Mouse (Mus musculus): ENCODE measurements at regions not wholly inside any gene's neighbourhood (a gene's known extent, or its start where the extent isn't known, plus 50 kb on each side); places are given as distances from the start of the nearest gene placed in this dataset.

DNA sequence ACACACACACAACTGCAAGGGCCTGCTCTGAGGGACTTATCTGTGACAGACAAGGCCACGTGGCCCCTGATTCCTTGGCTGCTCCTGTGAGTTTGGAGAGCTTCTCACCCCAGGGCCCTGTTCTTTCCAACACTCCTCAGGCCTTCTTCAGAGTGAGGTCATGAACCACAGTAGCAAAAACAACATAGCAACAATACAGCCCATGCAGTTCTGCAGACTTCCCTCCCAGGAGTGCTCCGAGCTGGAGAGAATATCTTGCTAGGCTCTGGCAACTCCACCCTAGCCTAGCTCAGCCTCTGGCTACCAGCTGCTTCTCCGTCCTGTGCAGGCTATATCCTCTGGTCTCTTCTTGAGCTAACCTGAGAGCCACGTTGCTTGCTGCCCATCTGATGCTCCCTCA is 152.8 kb downstream of the Fgf18 start:
- Histone ChIP-seq H3K9ac (replicated peaks; ENCODE audit: low read depth, low read length) (no peak overlapping the region), H3K4me3 (ENCODE audit: low read depth, low read length) (no peak overlapping the region), H3K36me3 (ENCODE audit: control insufficient read depth, insufficient read depth, low read length) (no peaks in the 10 kb centered on the region), H3K4me1 (ENCODE audit: control insufficient read depth, insufficient read depth, low read length) (no peaks in the 10 kb centered on the region), H3K27me3 (ENCODE audit: control insufficient read depth, insufficient read depth, low read length) (no peaks in the 10 kb centered on the region), H3K4me2 (ENCODE audit: low read depth, low read length) (no peak overlapping the region), H3K27ac (ENCODE audit: low read depth, low read length) (no peak overlapping the region), H3K9me3 (ENCODE audit: control insufficient read depth, low read length) (no peaks in the 10 kb centered on the region)
- WGBS = 76% methylated on average over 4 of the region's 4 CpGs
- ATAC-seq (ENCODE audit: low read depth) = no peak

GRCm38 (mm10) chr11:32993439-32993838 is 153.8 kb downstream of the Fgf18 start:
- 91% methylated on average over 8 of the region's 8 CpGs for WGBS
- Histone ChIP-seq H3K4me1 (ENCODE audit: control insufficient read depth, insufficient read depth, low read length) (no peaks in the 10 kb centered on the region), H3K9ac (replicated peaks; ENCODE audit: low read depth, low read length) (no peak overlapping the region), H3K4me3 (ENCODE audit: low read depth, low read length) (no peak overlapping the region), H3K4me2 (ENCODE audit: low read depth, low read length) (no peak overlapping the region), H3K27ac (ENCODE audit: low read depth, low read length) (no peak overlapping the region), H3K9me3 (ENCODE audit: control insufficient read depth, low read length) (no peaks in the 10 kb centered on the region), H3K27me3 (ENCODE audit: control insufficient read depth, insufficient read depth, low read length) (no peaks in the 10 kb centered on the region), H3K36me3 (ENCODE audit: control insufficient read depth, insufficient read depth, low read length) (no peaks in the 10 kb centered on the region)
- no peak for ATAC-seq (ENCODE audit: low read depth)

DNA sequence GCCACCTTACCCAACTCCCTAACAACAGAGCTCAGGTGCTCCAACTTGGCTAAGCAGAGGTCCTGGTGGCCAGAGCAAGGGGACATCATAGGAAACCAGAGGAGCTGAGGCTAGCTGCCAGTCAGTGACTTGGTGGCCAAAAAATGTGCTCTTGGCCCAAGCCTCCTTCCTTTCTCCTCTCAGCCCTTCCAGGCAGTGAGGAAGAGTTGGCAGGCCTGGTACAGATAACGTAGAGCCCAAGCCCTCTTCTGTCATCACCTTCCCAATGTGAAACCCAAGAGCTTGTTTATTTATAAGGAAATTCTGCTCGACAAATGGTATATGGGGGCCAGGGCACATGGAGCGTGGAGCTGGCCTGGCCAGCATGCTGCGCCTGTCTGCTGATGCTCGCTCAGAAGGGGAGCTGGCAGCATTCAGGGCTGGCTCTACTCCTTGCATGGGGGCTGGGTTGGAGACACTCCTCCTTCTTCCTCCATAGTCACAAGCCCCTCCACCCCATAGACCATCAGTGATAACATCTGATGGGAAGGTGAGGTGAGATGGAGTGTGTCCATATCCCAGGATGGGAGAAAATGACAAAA is 156.1 kb downstream of the Fgf18 start:
- no peaks in the 10 kb centered on the region for H3K27me3 ChIP-seq (ENCODE audit: control insufficient read depth, insufficient read depth, low read length)
- H3K9me3 ChIP-seq (ENCODE audit: control insufficient read depth, low read length) = no peaks in the 10 kb centered on the region
- no peak for ATAC-seq (ENCODE audit: low read depth)
- no peak overlapping the region for H3K4me2 ChIP-seq (ENCODE audit: low read depth, low read length)
- whole genome bisulfite sequencing = 88% methylated on average over 5 of the region's 5 CpGs
- no peak overlapping the region for H3K4me3 ChIP-seq (ENCODE audit: low read depth, low read length)
- no peaks in the 10 kb centered on the region for H3K36me3 ChIP-seq (ENCODE audit: control insufficient read depth, insufficient read depth, low read length)
- H3K27ac ChIP-seq (ENCODE audit: low read depth, low read length) = no peak overlapping the region
- no peak overlapping the region for H3K9ac ChIP-seq (replicated peaks; ENCODE audit: low read depth, low read length)
- no peaks in the 10 kb centered on the region for H3K4me1 ChIP-seq (ENCODE audit: control insufficient read depth, insufficient read depth, low read length)

- no peak for ATAC-seq (ENCODE audit: low read depth)
- Histone ChIP-seq H3K4me1 (ENCODE audit: control insufficient read depth, insufficient read depth, low read length) (no peaks in the 10 kb centered on the region), H3K9me3 (ENCODE audit: control insufficient read depth, low read length) (no peaks in the 10 kb centered on the region), H3K36me3 (ENCODE audit: control insufficient read depth, insufficient read depth, low read length) (no peaks in the 10 kb centered on the region), H3K27me3 (ENCODE audit: control insufficient read depth, insufficient read depth, low read length) (no peaks in the 10 kb centered on the region), H3K4me3 (ENCODE audit: low read depth, low read length) (no peak overlapping the region), H3K4me2 (ENCODE audit: low read depth, low read length) (no peak overlapping the region), H3K9ac (replicated peaks; ENCODE audit: low read depth, low read length) (no peak overlapping the region), H3K27ac (ENCODE audit: low read depth, low read length) (no peak overlapping the region)
- WGBS = 92% methylated on average over 12 of the region's 12 CpGs
Measured at GRCm38 (mm10) chr11:32990201-32990600, 157.0 kb downstream of the Fgf18 start.

DNA sequence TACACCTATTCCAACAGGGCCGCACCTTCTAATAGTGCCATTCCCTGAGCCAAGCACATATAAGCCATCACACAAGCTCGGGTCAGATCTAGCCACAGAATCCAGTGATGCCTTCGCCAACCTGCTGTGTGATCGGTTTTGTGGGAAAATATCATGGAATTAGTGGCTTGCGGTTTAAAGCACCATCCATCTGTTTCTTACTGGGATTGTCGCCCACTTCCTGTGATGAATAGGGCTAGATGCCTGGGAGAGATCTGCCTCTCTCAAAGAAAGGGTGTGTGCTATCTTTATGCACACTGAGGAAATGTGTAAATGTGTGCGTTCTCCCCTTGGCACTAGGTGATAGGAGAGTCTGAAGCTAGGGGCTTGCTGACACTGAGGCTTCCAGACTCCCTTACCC is 154.5 kb upstream of the Smim23 start:
- no peak for ATAC-seq (ENCODE audit: low read depth)
- WGBS = 93% methylated on average over 7 of the region's 7 CpGs
- no peak overlapping the region for H3K27ac ChIP-seq (ENCODE audit: low read depth, low read length)

GRCm38 (mm10) chr11:32976572-32976971 is 152.2 kb upstream of the Smim23 start:
- H3K4me3 ChIP-seq (ENCODE audit: low read depth, low read length) = no peak overlapping the region
- no peaks in the 10 kb centered on the region for H3K9me3 ChIP-seq (ENCODE audit: control insufficient read depth, low read length)
- H3K4me1 ChIP-seq (ENCODE audit: control insufficient read depth, insufficient read depth, low read length) = no peaks in the 10 kb centered on the region
- WGBS = 82% methylated on average over 2 of the region's 2 CpGs
- no peak overlapping the region for H3K4me2 ChIP-seq (ENCODE audit: low read depth, low read length)
- no peaks in the 10 kb centered on the region for H3K36me3 ChIP-seq (ENCODE audit: control insufficient read depth, insufficient read depth, low read length)
- ATAC-seq (ENCODE audit: low read depth) = no peak
- no peak overlapping the region for H3K27ac ChIP-seq (ENCODE audit: low read depth, low read length)
- no peaks in the 10 kb centered on the region for H3K27me3 ChIP-seq (ENCODE audit: control insufficient read depth, insufficient read depth, low read length)
- H3K9ac ChIP-seq (replicated peaks; ENCODE audit: low read depth, low read length) = no peak overlapping the region

More for the DNA sequence above, 154.5 kb upstream of the Smim23 start:
- Histone ChIP-seq H3K9me3 (ENCODE audit: control insufficient read depth, low read length) (no peaks in the 10 kb centered on the region), H3K4me3 (ENCODE audit: low read depth, low read length) (no peak overlapping the region), H3K4me2 (ENCODE audit: low read depth, low read length) (no peak overlapping the region), H3K27me3 (ENCODE audit: control insufficient read depth, insufficient read depth, low read length) (no peaks in the 10 kb centered on the region), H3K36me3 (ENCODE audit: control insufficient read depth, insufficient read depth, low read length) (no peaks in the 10 kb centered on the region), H3K9ac (replicated peaks; ENCODE audit: low read depth, low read length) (no peak overlapping the region), H3K4me1 (ENCODE audit: control insufficient read depth, insufficient read depth, low read length) (no peaks in the 10 kb centered on the region)

DNA sequence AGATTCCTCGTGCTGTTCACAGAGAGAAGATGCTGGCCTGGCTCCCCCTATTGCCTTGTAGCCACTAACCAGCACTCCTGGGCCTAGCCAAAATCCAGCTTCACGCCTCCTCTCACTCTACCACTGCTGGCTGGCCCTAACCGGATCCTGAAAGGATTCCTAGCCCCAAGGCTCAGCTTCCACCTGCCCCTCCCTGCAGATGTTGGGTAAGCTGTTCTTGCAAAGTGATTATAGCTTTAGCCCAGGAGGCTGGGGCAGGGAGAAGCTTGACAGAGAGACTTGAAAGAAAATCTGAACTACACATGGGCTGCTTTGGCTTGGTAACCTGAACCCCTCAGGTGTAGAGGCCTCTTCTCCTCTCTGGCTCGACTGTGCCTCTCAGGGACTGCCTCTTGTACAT is 149.0 kb upstream of the Smim23 start:
- 68% methylated on average over 4 of the region's 4 CpGs for WGBS
- no peak for ATAC-seq (ENCODE audit: low read depth)

GRCm38 (mm10) chr11:32965418-32965817 is 141.0 kb upstream of the Smim23 start:
- Histone ChIP-seq H3K4me2 (ENCODE audit: low read depth, low read length) (no peak overlapping the region), H3K4me1 (ENCODE audit: control insufficient read depth, insufficient read depth, low read length) (no peaks in the 10 kb centered on the region), H3K27me3 (ENCODE audit: control insufficient read depth, insufficient read depth, low read length) (no peaks in the 10 kb centered on the region), H3K4me3 (ENCODE audit: low read depth, low read length) (no peak overlapping the region), H3K9me3 (ENCODE audit: control insufficient read depth, low read length) (0 out of 2 replicates have a peak, but pooled peaks cover 2% of the 10 kb centered on the region), H3K27ac (ENCODE audit: low read depth, low read length) (no peak overlapping the region), H3K9ac (replicated peaks; ENCODE audit: low read depth, low read length) (no peak overlapping the region), H3K36me3 (ENCODE audit: control insufficient read depth, insufficient read depth, low read length) (no peaks in the 10 kb centered on the region)
- 62% methylated on average over 2 of the region's 2 CpGs for WGBS
- no peak for ATAC-seq (ENCODE audit: low read depth)

More for the DNA sequence above, 149.0 kb upstream of the Smim23 start:
- H3K4me3 ChIP-seq (ENCODE audit: low read depth, low read length) = no peak overlapping the region
- H3K9me3 ChIP-seq (ENCODE audit: control insufficient read depth, low read length) = no peaks in the 10 kb centered on the region
- no peak overlapping the region for H3K27ac ChIP-seq (ENCODE audit: low read depth, low read length)
- H3K9ac ChIP-seq (replicated peaks; ENCODE audit: low read depth, low read length) = no peak overlapping the region
- H3K4me1 ChIP-seq (ENCODE audit: control insufficient read depth, insufficient read depth, low read length) = no peaks in the 10 kb centered on the region
- no peaks in the 10 kb centered on the region for H3K27me3 ChIP-seq (ENCODE audit: control insufficient read depth, insufficient read depth, low read length)
- no peaks in the 10 kb centered on the region for H3K36me3 ChIP-seq (ENCODE audit: control insufficient read depth, insufficient read depth, low read length)
- no peak overlapping the region for H3K4me2 ChIP-seq (ENCODE audit: low read depth, low read length)

DNA sequence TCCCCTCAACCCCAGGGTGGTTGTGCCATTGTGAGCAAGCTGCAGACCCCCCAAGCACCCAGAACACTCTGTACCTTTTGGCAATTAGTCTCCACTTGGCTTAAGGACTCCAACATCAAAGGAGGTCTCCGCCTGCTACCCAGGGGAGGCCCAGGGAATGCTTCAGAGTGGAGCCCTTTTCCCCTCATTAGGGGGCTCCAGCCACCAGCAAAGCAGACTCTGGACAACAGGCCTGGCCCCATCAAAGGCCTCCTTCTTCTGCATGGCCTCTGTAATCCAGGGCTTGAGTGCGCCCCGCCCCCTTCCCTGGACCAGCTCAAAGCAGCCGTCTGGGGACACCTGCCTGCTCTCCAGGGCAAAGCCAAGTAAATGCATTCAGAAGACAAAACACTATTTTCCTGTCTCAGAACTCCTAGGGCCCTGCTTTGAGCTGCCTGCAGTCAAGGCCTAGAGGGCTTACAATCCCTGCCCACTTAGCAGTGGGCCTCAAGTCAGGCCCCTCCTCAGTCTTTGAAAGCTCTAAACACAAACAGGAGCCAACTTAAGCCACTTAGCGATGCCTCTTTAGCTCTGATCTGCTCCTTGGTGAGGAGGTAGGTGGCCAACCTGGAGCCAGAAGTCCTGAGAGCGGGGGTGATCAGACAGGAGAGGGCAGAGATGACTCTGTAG is 139.4 kb upstream of the Smim23 start:
- no peak overlapping the region for H3K4me2 ChIP-seq (ENCODE audit: low read depth, low read length)
- H3K4me1 ChIP-seq (ENCODE audit: control insufficient read depth, insufficient read depth, low read length) = no peaks in the 10 kb centered on the region
- 23% methylated on average over 6 of the region's 6 CpGs for WGBS
- no peak overlapping the region for H3K9ac ChIP-seq (replicated peaks; ENCODE audit: low read depth, low read length)
- H3K36me3 ChIP-seq (ENCODE audit: control insufficient read depth, insufficient read depth, low read length) = no peaks in the 10 kb centered on the region
- no peak overlapping the region for H3K27ac ChIP-seq (ENCODE audit: low read depth, low read length)
- H3K27me3 ChIP-seq (ENCODE audit: control insufficient read depth, insufficient read depth, low read length) = no peaks in the 10 kb centered on the region
- H3K4me3 ChIP-seq (ENCODE audit: low read depth, low read length) = no peak overlapping the region
- H3K9me3 ChIP-seq (ENCODE audit: control insufficient read depth, low read length) = 0 out of 2 replicates have a peak, but pooled peaks cover 2% of the 10 kb centered on the region
- no peak for ATAC-seq (ENCODE audit: low read depth)
